Mouse (Mus musculus): ENCODE results near the gene Disc1. TPM values are rescaled to one million over a fixed set of nuclear protein-coding genes. Genes with fewer than 3 reads are reported as not detected.

Disc1 gene
- polyA plus RNA-seq, 2 experiments = 2.2 to 3.2 TPM

DNA sequence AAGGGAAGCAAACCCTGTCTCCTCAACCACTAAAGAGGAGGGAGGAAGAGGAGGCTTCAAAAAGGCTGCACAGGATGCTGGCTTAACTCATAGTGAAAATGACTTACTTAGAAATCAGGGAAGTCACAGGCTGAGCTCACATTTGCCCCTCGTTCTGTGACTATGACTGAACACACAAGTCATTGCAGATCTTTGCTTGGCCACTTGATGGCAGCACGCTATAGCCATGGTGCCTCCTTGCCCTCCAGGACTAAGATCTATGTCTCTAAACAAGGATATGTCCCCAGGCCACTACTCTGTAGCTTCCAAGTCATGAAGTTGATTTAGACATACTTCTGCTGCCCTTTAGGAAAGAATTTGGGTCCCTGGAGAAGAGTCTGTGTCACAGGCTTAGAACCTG lies 62.6 kb downstream of the Disc1 start:
- no peaks in the 10 kb centered on the region for H3K36me3 ChIP-seq (ENCODE audit: control insufficient read depth, insufficient read depth, low read length)
- no peak for TF ChIP-seq POLR2A (IDR thresholded peaks at IDR 0.05; ENCODE audit: borderline replicate concordance, extremely low read depth, insufficient read depth, insufficient read length)
- H3K9me3 ChIP-seq (ENCODE audit: control insufficient read depth, low read length) = no peaks in the 10 kb centered on the region
- H3K4me2 ChIP-seq (replicated peaks; ENCODE audit: low read depth, low read length, severe bottlenecking) = no peak overlapping the region
- no peak overlapping the region for H3K9ac ChIP-seq (ENCODE audit: low read depth, low read length, severe bottlenecking)
- no peaks in the 10 kb centered on the region for H3K27me3 ChIP-seq (ENCODE audit: control insufficient read depth, insufficient read depth, low read length)
- no peaks in the 10 kb centered on the region for H3K4me1 ChIP-seq (ENCODE audit: control insufficient read depth, insufficient read depth, low read length)
- WGBS = 11% methylated on average over 2 of the region's 2 CpGs
- DNase-seq (ENCODE audit: low spot score) (peak; percentile 28), ATAC-seq (ENCODE audit: low FRiP score, low read depth) (no peak)
- H3K27ac ChIP-seq (replicated peaks; ENCODE audit: low read depth, low read length) = no peak overlapping the region
- H3K4me3 ChIP-seq (replicated peaks; ENCODE audit: low read length) = no peak overlapping the region

DNA sequence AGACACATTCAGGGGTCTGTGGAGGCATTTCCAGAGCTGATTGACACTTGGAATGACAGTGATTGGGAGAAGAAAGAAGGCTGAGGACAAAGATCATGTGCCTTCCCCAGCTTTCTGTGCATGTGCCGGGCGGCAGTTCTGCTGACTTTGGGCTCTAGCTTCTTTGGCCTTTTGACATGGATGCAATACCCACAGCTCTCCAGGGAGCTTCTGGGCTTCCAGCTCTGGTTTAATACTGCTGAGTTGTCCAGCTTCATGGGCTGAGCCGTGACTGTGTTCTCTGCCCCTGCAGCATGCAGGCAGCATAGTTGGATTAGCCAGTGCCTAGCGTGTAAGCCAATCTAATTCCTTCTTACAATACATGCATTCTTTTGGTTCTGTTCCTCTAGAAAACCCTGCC lies 72.5 kb downstream of the Disc1 start:
- H3K27ac ChIP-seq (replicated peaks; ENCODE audit: low read depth, low read length) = no peak overlapping the region
- ATAC-seq (ENCODE audit: low FRiP score, low read depth) = no peak

DNA sequence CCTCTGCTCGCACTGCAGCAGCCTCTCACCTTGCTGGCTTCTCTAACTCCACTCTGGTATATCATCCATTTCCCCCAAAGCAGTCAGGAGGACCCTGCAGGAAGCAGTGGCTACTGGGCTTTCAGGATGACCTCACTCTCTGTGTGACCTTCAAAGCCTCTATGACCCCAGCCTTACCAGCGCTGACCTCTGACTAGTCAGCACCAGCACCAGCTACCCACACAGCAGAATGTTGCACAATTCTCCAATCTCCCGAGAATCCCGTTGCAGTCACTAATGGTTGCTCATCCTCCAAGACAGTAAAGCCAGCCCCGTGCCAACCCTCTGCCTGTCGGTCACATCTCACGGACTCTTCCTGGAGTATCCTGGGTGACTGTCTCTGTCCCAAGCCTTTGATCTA lies 73.6 kb downstream of the Disc1 start:
- Histone ChIP-seq H3K9me3 (ENCODE audit: control insufficient read depth, low read length) (no peaks in the 10 kb centered on the region), H3K36me3 (ENCODE audit: control insufficient read depth, insufficient read depth, low read length) (no peaks in the 10 kb centered on the region), H3K4me2 (replicated peaks; ENCODE audit: low read depth, low read length, severe bottlenecking) (no peak overlapping the region), H3K9ac (ENCODE audit: low read depth, low read length, severe bottlenecking) (no peak overlapping the region), H3K4me3 (replicated peaks; ENCODE audit: low read length) (no peak overlapping the region), H3K27ac (replicated peaks; ENCODE audit: low read depth, low read length) (no peak overlapping the region), H3K27me3 (ENCODE audit: control insufficient read depth, insufficient read depth, low read length) (no peaks in the 10 kb centered on the region), H3K4me1 (ENCODE audit: control insufficient read depth, insufficient read depth, low read length) (no peaks in the 10 kb centered on the region)
- ATAC-seq (ENCODE audit: low FRiP score, low read depth) (no peak), DNase-seq (ENCODE audit: low spot score) (no peak)
- 83% methylated on average over 7 of the region's 7 CpGs for WGBS
- TF ChIP-seq POLR2A (IDR thresholded peaks at IDR 0.05; ENCODE audit: borderline replicate concordance, extremely low read depth, insufficient read depth, insufficient read length) = no peak

More for the DNA sequence above, 72.5 kb downstream of the Disc1 start:
- no peaks in the 10 kb centered on the region for H3K4me1 ChIP-seq (ENCODE audit: control insufficient read depth, insufficient read depth, low read length)
- H3K4me2 ChIP-seq (replicated peaks; ENCODE audit: low read depth, low read length, severe bottlenecking) = no peak overlapping the region
- H3K4me3 ChIP-seq (replicated peaks; ENCODE audit: low read length) = no peak overlapping the region
- no peak for DNase-seq (ENCODE audit: low spot score)
- no peaks in the 10 kb centered on the region for H3K36me3 ChIP-seq (ENCODE audit: control insufficient read depth, insufficient read depth, low read length)
- H3K9me3 ChIP-seq (ENCODE audit: control insufficient read depth, low read length) = no peaks in the 10 kb centered on the region
- H3K27me3 ChIP-seq (ENCODE audit: control insufficient read depth, insufficient read depth, low read length) = no peaks in the 10 kb centered on the region
- no peak overlapping the region for H3K9ac ChIP-seq (ENCODE audit: low read depth, low read length, severe bottlenecking)
- 76% methylated on average over 4 of the region's 4 CpGs for WGBS
- no peak for TF ChIP-seq POLR2A (IDR thresholded peaks at IDR 0.05; ENCODE audit: borderline replicate concordance, extremely low read depth, insufficient read depth, insufficient read length)

DNA sequence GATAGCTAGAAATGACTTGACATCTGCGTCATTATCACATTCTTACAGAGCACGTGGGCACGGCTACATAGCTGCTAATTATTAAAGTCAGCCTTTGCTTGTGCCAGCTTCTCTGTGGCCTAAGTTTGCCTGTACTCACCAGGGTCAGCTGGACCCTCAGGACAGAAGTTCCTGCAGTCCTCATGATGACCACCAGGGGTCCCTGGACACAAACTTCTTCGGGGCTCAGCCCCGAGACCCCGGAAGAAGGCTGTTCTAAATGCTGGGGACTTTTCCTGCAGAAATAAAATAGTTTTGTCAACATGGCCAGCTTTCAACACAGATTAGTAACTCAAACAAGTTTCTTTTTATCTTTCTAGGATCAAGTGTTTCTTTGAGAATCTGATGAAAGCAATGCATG lies 74.3 kb downstream of the Disc1 start:
- DNase-seq (ENCODE audit: low spot score) (peak; percentile 24), ATAC-seq (ENCODE audit: low FRiP score, low read depth) (no peak)
- WGBS = 28% methylated on average over 6 of the region's 6 CpGs
- no peak for TF ChIP-seq POLR2A (IDR thresholded peaks at IDR 0.05; ENCODE audit: borderline replicate concordance, extremely low read depth, insufficient read depth, insufficient read length)
- H3K36me3 ChIP-seq (ENCODE audit: control insufficient read depth, insufficient read depth, low read length) = no peaks in the 10 kb centered on the region
- no peak overlapping the region for H3K4me3 ChIP-seq (replicated peaks; ENCODE audit: low read length)
- no peaks in the 10 kb centered on the region for H3K4me1 ChIP-seq (ENCODE audit: control insufficient read depth, insufficient read depth, low read length)
- H3K4me2 ChIP-seq (replicated peaks; ENCODE audit: low read depth, low read length, severe bottlenecking) = no peak overlapping the region
- no peak overlapping the region for H3K9ac ChIP-seq (ENCODE audit: low read depth, low read length, severe bottlenecking)
- no peaks in the 10 kb centered on the region for H3K27me3 ChIP-seq (ENCODE audit: control insufficient read depth, insufficient read depth, low read length)
- no peak overlapping the region for H3K27ac ChIP-seq (replicated peaks; ENCODE audit: low read depth, low read length)
- H3K9me3 ChIP-seq (ENCODE audit: control insufficient read depth, low read length) = no peaks in the 10 kb centered on the region

DNA sequence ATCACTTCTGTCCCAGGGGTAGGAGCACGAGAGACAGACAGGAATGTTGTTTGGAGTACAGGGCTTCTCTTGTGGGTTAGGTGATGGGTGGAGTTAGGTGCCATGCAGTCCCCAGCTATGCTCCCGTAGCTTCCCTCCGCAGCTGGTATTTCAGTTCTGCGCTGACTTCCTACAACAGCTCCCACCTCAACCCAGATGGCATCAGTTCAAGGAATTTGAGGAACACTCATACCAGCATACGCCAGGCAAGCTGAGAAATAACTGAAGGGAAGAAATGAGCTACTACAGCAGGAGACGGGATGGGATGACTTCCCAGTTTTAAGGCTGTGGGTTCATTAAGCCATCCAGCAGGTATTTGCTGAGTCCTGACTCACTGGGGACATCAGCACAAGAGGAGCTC lies 76.8 kb downstream of the Disc1 start:
- H3K27ac ChIP-seq (replicated peaks; ENCODE audit: low read depth, low read length) = no peak overlapping the region
- no peaks in the 10 kb centered on the region for H3K9me3 ChIP-seq (ENCODE audit: control insufficient read depth, low read length)
- no peaks in the 10 kb centered on the region for H3K36me3 ChIP-seq (ENCODE audit: control insufficient read depth, insufficient read depth, low read length)
- ATAC-seq (ENCODE audit: low FRiP score, low read depth) (no peak), DNase-seq (ENCODE audit: low spot score) (no peak)
- no peak overlapping the region for H3K4me3 ChIP-seq (replicated peaks; ENCODE audit: low read length)
- 60% methylated on average over 6 of the region's 6 CpGs for WGBS
- no peaks in the 10 kb centered on the region for H3K27me3 ChIP-seq (ENCODE audit: control insufficient read depth, insufficient read depth, low read length)
- no peaks in the 10 kb centered on the region for H3K4me1 ChIP-seq (ENCODE audit: control insufficient read depth, insufficient read depth, low read length)
- no peak for TF ChIP-seq POLR2A (IDR thresholded peaks at IDR 0.05; ENCODE audit: borderline replicate concordance, extremely low read depth, insufficient read depth, insufficient read length)
- H3K9ac ChIP-seq (ENCODE audit: low read depth, low read length, severe bottlenecking) = no peak overlapping the region
- H3K4me2 ChIP-seq (replicated peaks; ENCODE audit: low read depth, low read length, severe bottlenecking) = no peak overlapping the region

DNA sequence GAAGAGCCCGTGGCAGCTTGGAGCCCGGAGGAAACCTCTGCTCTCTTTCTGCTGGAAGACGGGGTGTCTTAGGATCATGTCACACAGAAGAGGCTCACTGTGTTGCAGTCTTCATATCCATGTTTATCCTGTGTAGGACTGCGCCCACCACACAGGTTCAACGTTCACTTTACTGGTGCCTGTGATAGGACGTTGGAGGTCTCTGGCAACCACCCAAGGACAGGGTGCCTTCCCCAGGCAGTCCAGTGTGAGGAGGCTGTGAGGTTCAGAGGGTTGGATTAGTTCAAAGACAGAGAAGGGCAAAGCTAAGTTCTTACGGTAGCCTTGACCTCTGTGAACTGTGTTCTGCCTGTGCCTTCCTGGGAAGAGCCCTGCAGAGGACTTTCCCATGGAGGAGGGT lies 77.3 kb downstream of the Disc1 start:
- Histone ChIP-seq H3K9me3 (ENCODE audit: control insufficient read depth, low read length) (no peaks in the 10 kb centered on the region), H3K27ac (replicated peaks; ENCODE audit: low read depth, low read length) (no peak overlapping the region), H3K4me2 (replicated peaks; ENCODE audit: low read depth, low read length, severe bottlenecking) (no peak overlapping the region), H3K4me1 (ENCODE audit: control insufficient read depth, insufficient read depth, low read length) (no peaks in the 10 kb centered on the region), H3K36me3 (ENCODE audit: control insufficient read depth, insufficient read depth, low read length) (no peaks in the 10 kb centered on the region), H3K4me3 (replicated peaks; ENCODE audit: low read length) (no peak overlapping the region), H3K27me3 (ENCODE audit: control insufficient read depth, insufficient read depth, low read length) (no peaks in the 10 kb centered on the region), H3K9ac (ENCODE audit: low read depth, low read length, severe bottlenecking) (no peak overlapping the region)
- TF ChIP-seq POLR2A (IDR thresholded peaks at IDR 0.05; ENCODE audit: borderline replicate concordance, extremely low read depth, insufficient read depth, insufficient read length) = no peak
- no peak for ATAC-seq (ENCODE audit: low FRiP score, low read depth)
- DNase-seq (ENCODE audit: low spot score) = no peak
- WGBS = 78% methylated on average over 7 of the region's 7 CpGs
